Mouse (Mus musculus): ENCODE results near the gene S100b.

Gene S100b

GRCm38 (mm10) chr10:76253536-76253935, at the start of gene S100b:
Gene S100b, plus strand, starts transcription at chr10:76253853.
- in situ Hi-C loops (cut with MboI; ENCODE audit: low pct_unique_long_range_greater_than_20kb in 1 of 2, low sequenced_read_pairs in 2 of 2, unreplicated experiment in 1 of 2): no loop called here

GRCm38 (mm10) chr10:76207262-76207796, 46.3 kb upstream of the S100b start:
- in situ Hi-C loops (cut with MboI; ENCODE audit: low pct_unique_long_range_greater_than_20kb in 1 of 2, low sequenced_read_pairs in 2 of 2, unreplicated experiment in 1 of 2): loop anchor here in 1 of 2 experiments (10.0 kb wide), 1 partner anchor 233 kb away; no protein-coding TSS in a partner anchor

- in situ Hi-C loops (cut with MboI; ENCODE audit: low pct_unique_long_range_greater_than_20kb in 1 of 2, low sequenced_read_pairs in 2 of 2, unreplicated experiment in 1 of 2): loop anchor here in 1 of 2 experiments (10.0 kb wide), 1 partner anchor 234 kb away; no protein-coding TSS in a partner anchor
Observed at GRCm38 (mm10) chr10:76209241-76209640, 44.4 kb upstream of the S100b start.

- in situ Hi-C loops (cut with MboI; ENCODE audit: low pct_unique_long_range_greater_than_20kb in 1 of 2, low sequenced_read_pairs in 2 of 2, unreplicated experiment in 1 of 2): no loop called here
Observed at GRCm38 (mm10) chr10:76210806-76211205, 42.8 kb upstream of the S100b start.

- in situ Hi-C loops (cut with MboI; ENCODE audit: low pct_unique_long_range_greater_than_20kb in 1 of 2, low sequenced_read_pairs in 2 of 2, unreplicated experiment in 1 of 2): no loop called here
Observed at GRCm38 (mm10) chr10:76212121-76212520, 41.5 kb upstream of the S100b start.

GRCm38 (mm10) chr10:76214161-76214560, 39.5 kb upstream of the S100b start:
- in situ Hi-C loops (cut with MboI; ENCODE audit: low pct_unique_long_range_greater_than_20kb in 1 of 2, low sequenced_read_pairs in 2 of 2, unreplicated experiment in 1 of 2): no loop called here

- in situ Hi-C loops (cut with MboI; ENCODE audit: low pct_unique_long_range_greater_than_20kb in 1 of 2, low sequenced_read_pairs in 2 of 2, unreplicated experiment in 1 of 2): no loop called here
Observed at GRCm38 (mm10) chr10:76217056-76217455, 36.6 kb upstream of the S100b start.

- in situ Hi-C loops (cut with MboI; ENCODE audit: low pct_unique_long_range_greater_than_20kb in 1 of 2, low sequenced_read_pairs in 2 of 2, unreplicated experiment in 1 of 2): no loop called here
Observed at GRCm38 (mm10) chr10:76218240-76218639, 35.4 kb upstream of the S100b start.

- in situ Hi-C loops (cut with MboI; ENCODE audit: low pct_unique_long_range_greater_than_20kb in 1 of 2, low sequenced_read_pairs in 2 of 2, unreplicated experiment in 1 of 2): no loop called here
Observed at GRCm38 (mm10) chr10:76225944-76226343, 27.7 kb upstream of the S100b start.

GRCm38 (mm10) chr10:76229627-76230026, 24.0 kb upstream of the S100b start:
- in situ Hi-C loops (cut with MboI; ENCODE audit: low pct_unique_long_range_greater_than_20kb in 1 of 2, low sequenced_read_pairs in 2 of 2, unreplicated experiment in 1 of 2): no loop called here

- in situ Hi-C loops (cut with MboI; ENCODE audit: low pct_unique_long_range_greater_than_20kb in 1 of 2, low sequenced_read_pairs in 2 of 2, unreplicated experiment in 1 of 2): no loop called here
Observed at GRCm38 (mm10) chr10:76237341-76238225, 16.1 kb upstream of the S100b start, which contains the start of gene Prmt2. Gene Prmt2, minus strand, starts transcription at chr10:76237865.

- in situ Hi-C loops (cut with MboI; ENCODE audit: low pct_unique_long_range_greater_than_20kb in 1 of 2, low sequenced_read_pairs in 2 of 2, unreplicated experiment in 1 of 2): no loop called here
Observed at GRCm38 (mm10) chr10:76239401-76239800, 14.3 kb upstream of the S100b start.

- in situ Hi-C loops (cut with MboI; ENCODE audit: low pct_unique_long_range_greater_than_20kb in 1 of 2, low sequenced_read_pairs in 2 of 2, unreplicated experiment in 1 of 2): no loop called here
Observed at GRCm38 (mm10) chr10:76245106-76245505, 8.5 kb upstream of the S100b start.

GRCm38 (mm10) chr10:76246601-76247000, 7.1 kb upstream of the S100b start:
- in situ Hi-C loops (cut with MboI; ENCODE audit: low pct_unique_long_range_greater_than_20kb in 1 of 2, low sequenced_read_pairs in 2 of 2, unreplicated experiment in 1 of 2): no loop called here

- in situ Hi-C loops (cut with MboI; ENCODE audit: low pct_unique_long_range_greater_than_20kb in 1 of 2, low sequenced_read_pairs in 2 of 2, unreplicated experiment in 1 of 2): no loop called here
Observed at GRCm38 (mm10) chr10:76247960-76248646, 5.5 kb upstream of the S100b start.

- in situ Hi-C loops (cut with MboI; ENCODE audit: low pct_unique_long_range_greater_than_20kb in 1 of 2, low sequenced_read_pairs in 2 of 2, unreplicated experiment in 1 of 2): no loop called here
Observed at GRCm38 (mm10) chr10:76248647-76248968, 5.0 kb upstream of the S100b start.

GRCm38 (mm10) chr10:76250870-76251269, 2.8 kb upstream of the S100b start:
- in situ Hi-C loops (cut with MboI; ENCODE audit: low pct_unique_long_range_greater_than_20kb in 1 of 2, low sequenced_read_pairs in 2 of 2, unreplicated experiment in 1 of 2): no loop called here

- in situ Hi-C loops (cut with MboI; ENCODE audit: low pct_unique_long_range_greater_than_20kb in 1 of 2, low sequenced_read_pairs in 2 of 2, unreplicated experiment in 1 of 2): no loop called here
Observed at GRCm38 (mm10) chr10:76253079-76253478, 574 bp upstream of the S100b start.

GRCm38 (mm10) chr10:76255617-76256016, 2.0 kb downstream of the S100b start:
- in situ Hi-C loops (cut with MboI; ENCODE audit: low pct_unique_long_range_greater_than_20kb in 1 of 2, low sequenced_read_pairs in 2 of 2, unreplicated experiment in 1 of 2): no loop called here
